Mouse (Mus musculus) olfactory bulb, adult 2 months (tissue): ENCODE measurements around the gene Cgas.

ENCODE experiments used
- CTCF ChIP-seq: fragments of 200-500 bp; IDR thresholded peaks from 2 replicates; pipeline ENCODE4 v1.5.1; 2012; ENCODE audit warnings: low read depth, mild to moderate bottlenecking, low read length, moderate library complexity; ENCODE audit not compliant: insufficient read depth
- POLR2A ChIP-seq: fragments of 200-500 bp; IDR thresholded peaks from 2 replicates; pipeline ENCODE4 v1.6.1; 2012; ENCODE audit warnings: mild to moderate bottlenecking, low read depth, low read length, moderate library complexity; ENCODE audit not compliant: insufficient read depth

- TF ChIP-seq CTCF (no peak), POLR2A (no peak)
Observed at GRCm38 (mm10) chr9:78439426-78439825, 3.6 kb downstream of the Cgas start.
